Mouse (Mus musculus) lung, postnatal 4 days (tissue): ENCODE data around the gene Hs3st6.

Experiments used
- DNase-seq, 2 experiments: peaks; one replicate each; pipeline ENCODE4 v3.0.0; 2021

Gene Hs3st6

DNA sequence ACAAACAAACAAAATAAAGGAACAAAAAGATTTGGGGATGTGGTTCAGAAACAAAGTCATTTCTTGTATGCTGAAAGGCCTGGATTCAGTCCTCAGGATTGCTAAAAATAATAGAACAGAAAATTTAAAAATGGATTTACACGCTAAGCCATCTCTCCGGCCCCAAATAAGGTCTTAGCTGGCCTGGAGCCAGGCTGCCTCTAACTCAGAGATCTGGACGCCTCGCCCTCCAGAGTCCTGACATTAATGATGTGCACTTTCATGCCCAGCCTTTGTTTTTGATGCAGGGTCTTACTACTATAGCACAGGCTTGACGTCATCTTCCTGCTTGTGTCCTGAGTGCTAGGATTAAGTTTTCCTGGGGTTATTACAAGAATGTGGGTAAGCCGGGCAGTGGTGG lies 23.7 kb upstream of the Hs3st6 start:
- no peak for DNase-seq

DNA sequence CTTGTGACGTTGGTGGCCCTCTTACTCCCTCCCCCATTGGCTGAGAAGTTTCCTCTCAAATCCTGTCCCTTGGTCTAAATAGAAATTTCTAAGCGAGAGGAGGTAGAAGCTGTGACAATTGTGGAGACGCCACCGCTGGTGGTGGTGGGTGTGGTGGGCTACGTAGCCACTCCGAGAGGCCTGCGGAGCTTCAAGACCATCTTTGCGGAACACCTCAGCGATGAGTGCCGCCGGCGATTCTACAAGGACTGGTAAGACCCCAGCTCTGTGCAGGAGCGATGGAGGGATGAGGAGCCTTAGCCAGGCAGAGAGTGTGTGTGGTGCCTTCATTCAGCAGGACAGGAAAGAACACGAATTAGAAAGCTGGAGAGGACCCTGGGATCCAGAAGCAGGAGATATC lies 22.0 kb upstream of the Hs3st6 start:
- DNase-seq, result no peak

DNA sequence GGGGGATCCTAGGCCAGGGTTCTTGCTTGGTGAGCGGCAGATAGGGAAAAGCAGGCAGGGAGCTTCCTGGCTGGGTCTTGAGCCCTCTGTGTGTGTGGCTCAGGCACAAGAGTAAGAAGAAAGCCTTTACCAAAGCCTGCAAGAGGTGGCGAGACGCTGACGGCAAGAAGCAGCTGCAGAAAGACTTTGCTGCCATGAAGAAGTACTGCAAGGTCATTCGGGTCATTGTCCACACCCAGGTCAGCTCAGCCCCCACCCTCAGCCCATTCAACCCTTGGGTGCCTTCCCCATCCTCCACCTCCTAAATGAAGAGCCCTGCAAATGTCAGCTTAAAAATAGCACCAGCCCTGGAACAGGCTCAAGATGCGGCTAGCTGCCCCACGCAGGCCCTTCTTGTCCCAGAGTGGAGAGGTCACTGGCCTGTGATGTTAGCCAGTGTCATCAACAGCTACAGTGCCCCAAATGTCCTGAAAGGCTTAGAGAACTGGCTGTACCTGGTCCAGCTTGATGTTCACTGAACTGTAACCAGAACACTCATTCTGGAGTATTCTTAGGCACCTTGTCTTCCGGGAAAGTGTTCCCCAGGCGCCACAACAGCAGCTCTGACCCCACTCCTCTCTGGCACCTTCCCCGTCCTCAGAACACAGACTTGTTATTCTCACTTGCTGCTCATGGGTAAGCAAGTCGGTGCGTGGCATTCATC lies 20.4 kb upstream of the Hs3st6 start:
- no peak for DNase-seq

DNA sequence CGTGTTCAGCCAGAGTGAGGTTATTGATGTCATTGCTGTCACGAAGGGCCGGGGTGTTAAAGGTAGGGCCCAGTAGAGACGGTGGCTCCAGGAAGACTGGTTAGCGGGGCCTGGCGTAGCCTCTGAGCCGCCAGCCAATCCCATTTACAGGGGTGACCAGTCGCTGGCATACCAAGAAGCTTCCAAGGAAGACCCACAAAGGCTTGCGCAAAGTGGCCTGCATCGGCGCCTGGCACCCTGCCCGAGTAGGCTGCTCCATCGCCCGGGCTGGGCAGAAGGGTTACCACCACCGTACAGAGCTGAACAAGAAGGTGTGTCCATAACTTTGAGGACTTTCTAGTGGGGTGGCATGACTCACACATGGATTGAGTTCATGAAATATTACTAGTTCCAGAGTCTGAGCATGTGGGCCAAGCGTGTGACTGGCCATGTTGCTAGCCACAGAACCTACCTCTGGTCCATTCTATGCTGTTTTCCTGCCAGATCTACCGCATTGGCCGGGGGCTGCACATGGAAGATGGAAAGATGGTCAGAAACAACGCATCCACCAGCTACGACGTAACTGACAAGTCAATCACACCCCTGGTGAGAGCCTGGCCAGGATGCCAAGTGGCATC lies 19.2 kb upstream of the Hs3st6 start:
- DNase-seq, result no peak

DNA sequence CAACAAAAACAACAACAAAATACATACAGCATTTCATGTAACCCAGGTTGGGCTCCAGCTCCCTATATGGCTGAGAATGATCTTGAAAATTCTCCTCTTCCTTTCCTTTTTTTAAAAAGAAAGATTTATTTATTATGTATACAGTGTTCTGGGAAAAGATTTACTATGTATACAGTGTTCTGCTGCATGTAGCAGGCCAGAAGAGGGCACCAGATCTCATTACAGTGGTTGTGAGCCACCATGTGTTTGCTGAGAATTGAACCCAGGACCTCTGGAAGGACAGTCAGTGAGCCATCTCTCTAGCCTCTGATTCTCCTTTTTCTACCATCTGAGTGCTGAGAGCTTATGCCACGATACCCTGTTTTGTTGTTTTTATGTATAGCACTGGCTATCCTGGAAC lies 18.3 kb upstream of the Hs3st6 start:
- DNase-seq, result no peak

DNA sequence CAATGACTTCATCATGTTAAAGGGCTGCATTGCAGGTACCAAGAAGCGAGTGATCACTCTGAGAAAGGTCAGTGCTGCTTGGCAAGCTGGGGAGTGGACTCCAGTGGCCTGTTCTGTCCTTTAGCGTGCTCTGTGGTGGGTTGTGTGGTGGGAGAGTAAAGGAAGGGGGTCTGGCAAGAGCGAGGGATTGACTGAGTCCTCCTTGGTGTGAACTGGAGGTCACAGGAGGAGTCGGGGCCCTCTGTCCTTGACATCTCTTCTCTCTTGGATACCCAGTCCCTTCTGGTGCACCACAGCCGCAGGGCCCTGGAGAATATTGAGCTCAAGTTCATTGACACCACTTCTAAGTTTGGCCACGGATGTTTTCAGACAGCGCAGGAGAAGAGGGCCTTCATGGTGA lies 17.3 kb upstream of the Hs3st6 start:
- DNase-seq, result peak in 1 of 2 experiments; percentile 20

DNA sequence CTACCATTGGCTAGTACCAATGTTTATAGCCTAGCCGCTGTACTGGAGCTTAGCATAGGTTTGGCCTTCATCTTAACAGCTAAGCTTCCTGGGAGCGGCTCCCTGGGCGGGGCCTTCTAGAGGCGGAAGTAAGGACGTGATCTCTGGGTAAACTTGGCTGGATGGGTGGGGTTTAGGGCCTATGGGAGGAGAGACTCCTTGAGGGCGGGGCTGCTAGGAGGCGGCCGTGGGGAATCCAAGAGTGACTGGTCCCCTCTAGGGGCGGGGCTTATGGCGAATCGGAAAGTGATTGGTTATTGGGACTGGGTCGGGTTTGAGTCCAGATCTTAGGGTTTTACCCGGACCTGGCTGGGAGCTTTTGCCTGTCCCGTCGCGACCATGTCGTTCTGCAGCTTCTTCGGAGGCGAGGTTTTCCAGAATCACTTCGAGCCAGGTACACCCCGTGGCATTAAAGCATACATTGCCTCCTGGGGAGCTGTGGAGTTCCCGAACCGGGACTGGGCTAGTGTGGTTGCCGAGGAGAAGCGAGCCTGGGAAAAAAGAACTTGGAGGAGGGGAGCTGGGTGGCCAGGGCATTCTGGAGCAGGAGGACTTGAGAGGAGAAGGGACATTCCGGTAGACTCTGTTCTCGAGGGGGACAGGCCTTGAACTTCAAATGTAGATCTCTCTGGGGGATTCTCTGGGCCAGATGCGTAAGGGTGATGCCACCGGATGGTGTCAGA lies 16.3 kb upstream of the Hs3st6 start, which contains the start of gene Msrb1:
Gene Msrb1 (plus strand): TSS at position 313 of the 722 bp plus-strand sequence.
- peak; percentile 98 for DNase-seq

DNA sequence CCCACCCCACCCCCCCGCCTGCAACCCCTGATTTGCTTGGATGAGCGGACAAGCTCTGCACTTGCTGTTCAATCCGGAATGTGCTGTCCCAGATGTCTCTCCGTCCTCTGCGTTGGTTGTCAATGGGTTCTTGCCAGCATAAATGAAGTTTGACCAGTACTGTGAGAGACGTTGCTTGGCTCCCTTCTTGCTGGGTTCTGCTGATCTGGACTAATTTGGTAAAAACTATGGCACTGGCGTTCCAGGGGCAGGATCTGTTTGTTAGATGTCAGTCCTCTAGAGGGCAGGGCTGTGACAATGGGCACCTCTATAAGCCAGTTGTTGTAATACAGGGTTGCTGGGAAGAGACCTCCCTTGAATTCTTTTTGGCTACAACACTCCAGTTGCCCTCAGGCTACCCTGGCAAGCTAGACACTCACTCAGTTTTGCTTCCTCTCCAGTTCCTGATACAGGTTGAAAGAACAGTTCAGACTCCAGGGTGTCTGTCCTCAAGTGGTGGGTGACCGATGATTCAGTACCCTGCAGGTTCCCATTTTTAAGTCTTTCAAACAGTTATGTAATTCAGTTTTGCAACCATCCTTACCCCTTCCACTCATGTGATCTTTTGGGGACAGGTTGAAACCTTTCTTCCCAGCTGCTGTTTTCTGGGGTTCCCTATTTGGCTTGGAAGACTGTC lies 15.5 kb upstream of the Hs3st6 start:
- no peak for DNase-seq

DNA sequence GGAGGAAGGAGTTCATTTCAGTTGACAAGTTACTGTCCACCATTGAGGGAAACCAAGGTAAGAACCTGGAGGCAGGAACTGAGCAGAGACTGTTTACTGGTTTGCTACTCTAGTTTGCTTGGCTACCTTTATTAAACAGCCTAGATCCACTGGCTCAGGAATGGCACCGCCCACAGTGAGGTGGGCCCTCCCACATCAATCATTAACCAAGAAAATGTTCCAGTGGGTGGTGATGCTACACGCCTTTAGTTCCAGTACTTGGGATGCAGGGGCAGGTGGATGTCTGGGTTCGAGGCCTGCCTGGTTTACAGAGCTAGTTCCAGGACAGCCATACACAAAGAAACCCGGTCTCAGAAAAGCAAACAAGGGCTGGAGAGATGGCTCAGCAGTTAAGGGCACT lies 14.6 kb upstream of the Hs3st6 start:
- peak in 1 of 2 experiments; percentile 12 for DNase-seq

DNA sequence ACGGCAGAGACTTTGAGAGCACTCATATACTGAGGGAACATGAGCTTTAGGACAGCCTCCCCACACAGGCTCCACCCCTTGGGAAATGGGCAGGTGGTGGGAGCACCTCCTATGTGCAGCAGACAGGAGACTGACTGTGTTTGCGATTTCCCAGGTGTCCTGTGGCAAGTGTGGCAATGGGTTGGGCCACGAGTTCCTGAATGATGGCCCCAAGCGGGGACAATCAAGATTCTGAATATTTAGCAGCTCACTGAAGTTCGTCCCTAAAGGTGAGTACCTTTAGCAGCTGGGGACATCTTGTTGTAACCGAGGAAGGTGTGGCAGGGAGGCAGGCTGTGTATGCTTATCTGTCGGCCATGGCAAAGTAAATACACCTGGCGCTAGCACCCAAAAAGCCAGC lies 12.9 kb upstream of the Hs3st6 start:
- no peak for DNase-seq

DNA sequence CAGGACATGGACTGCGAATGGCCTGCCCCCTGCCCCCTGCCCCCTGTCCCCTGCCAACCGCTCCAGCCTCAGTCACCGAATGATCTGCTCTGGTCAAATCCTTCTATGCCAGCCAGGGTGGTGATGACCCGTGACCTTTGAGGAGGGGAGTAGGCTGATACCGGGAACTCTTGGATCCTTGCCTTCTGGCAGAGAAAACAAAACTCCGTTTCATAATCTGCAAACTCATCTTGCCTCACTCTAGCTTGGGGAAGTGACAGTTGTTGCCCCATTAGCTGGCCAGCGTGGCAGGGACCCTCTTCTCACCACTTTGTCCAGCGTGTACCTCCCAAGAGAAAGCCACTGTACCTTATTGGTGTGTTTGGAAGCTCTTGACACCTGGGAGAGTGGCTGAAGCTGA lies 10.5 kb upstream of the Hs3st6 start:
- DNase-seq, result no peak

DNA sequence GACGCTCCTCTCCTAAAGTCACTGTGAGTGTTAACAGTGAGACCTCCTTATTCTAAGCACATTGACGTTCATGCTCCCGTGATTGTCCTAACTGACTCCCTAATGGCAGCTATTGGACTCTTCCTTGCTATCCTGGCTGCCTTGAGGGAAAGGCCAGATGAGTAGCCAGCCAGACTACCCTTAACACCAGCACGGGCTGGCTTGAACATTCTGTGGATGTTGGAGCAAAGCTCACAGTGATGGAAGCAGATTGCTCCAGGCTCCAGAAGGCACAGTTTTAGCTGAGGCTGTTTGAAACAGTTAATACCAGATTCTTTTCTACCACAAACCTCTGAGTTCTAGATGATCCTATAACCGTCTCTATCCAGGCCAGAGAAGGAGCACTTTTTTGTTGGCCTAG lies 8.9 kb upstream of the Hs3st6 start:
- DNase-seq, result no peak

DNA sequence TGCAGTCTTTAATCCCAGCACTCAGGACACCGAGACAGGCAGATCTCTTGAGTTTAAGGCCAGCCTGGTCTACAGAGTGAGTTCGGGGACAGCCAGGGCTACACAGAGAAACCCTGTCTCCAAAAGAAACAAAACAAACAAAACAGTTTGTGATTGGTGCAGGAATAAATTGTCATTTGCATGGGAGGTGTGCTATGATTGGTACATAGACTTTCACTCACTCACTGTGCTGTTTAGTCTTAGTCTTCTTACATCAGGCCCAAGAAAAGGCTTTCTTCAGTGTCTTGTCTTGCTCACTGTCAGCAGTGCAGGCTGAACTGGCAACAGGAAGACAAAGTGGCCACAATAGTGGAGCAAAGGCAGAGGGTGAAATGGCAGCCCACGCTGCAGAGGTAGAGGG lies 8.4 kb upstream of the Hs3st6 start:
- DNase-seq, result no peak

DNA sequence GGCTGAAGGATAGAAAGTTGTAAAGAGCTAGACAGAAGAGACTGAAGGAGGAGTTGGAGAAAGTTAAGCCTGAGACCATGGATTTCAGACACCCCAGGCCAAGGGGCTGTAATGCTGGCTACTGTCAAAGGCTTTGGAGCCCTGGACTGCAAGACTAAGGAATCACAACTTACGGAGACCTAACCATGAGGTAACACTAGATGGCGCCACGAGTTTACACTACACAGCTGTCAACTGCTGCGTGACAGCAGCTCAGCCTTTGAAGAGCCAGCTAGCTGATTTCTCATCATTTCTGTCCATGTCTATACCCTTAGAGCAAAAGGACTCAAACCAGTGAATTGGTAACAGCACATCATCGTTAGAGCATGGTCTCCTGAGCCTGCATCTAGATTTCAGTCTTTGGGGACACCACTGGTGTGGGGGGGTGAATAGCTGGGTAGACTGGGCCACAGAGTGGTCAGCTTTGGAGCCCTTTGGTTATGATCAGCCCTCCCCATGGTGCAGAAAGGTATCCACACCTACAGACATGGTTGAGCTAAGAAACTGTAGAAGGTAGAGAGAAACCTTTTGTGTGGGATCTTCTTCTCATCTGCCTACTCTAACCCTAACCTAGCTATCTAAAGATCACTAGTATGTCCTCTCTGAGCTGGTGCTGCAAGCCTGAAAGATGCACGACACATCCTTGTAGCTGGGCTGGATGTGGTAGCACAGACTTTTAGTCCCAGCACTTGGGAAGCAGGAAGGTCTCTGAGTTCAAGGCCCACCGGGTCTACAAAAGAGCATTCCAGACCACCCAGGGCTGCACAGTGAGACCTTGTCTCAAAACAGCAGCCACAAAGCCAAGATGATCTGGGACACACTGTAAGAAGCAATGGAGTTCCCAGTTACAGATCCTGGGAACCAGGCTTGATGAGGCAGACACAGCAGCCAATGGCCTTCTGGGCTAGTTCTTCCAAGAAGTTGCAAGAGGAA lies 7.0 kb upstream of the Hs3st6 start:
- DNase-seq, result peak; percentile 74 to 89

DNA sequence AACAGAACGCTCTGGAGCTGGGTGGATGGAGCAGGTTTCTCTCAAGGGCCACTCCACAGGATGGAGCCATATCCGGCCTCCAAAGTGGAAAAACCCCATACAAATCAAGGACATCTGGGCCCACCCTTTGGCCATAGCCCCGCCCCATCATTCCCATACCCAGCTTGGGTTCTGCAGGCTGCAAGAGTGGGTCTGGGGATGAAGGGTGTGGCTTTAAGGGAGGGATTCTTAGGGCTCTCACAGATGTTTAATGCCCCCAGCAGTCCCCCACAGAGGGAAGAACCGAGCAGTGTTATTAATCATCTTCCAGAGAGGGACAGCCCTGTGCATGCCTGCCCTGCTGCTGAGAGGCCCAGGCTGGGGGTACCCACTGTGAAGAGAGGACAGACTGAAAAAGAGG lies 5.8 kb upstream of the Hs3st6 start:
- no peak for DNase-seq

DNA sequence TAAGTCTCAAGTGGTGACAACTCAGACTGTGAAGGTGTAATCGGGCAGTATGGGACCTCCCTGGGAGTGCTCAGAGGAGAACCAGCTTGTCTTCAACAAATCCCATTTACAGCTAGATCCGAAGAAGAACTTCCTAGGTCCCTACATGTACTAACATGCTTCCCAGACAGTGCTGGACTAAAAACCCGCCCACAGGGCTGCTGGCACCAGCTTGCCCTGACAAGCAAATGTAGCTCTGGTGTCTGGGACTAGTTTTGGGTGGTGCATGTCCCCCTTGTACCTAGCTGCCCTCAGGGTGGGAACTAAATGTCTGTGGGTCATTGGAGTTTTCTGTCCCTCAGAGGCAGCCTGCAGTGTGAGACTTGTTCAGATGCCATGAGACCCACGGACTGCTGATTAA lies 1.3 kb upstream of the Hs3st6 start:
- no peak for DNase-seq

DNA sequence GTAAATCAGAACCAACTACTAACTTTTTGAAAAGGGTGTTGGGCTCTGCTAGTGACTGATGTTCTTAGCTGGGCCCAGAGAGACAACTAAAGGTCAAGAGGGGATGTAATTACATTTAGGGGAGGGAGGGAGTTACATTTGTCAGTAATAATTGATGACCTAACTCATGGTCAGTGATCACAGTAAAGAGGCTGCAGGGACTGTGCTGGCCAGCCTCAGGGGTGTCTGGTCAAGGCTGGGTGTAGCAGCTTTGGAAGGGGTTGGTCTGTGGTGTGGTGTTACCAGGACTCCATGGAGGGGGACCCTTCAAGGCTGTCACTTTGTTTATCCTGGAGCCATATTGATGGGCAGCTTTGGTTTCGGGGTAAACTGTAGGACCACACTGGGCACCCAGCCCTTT lies 4.6 kb downstream of the Hs3st6 start:
- DNase-seq, result no peak

DNA sequence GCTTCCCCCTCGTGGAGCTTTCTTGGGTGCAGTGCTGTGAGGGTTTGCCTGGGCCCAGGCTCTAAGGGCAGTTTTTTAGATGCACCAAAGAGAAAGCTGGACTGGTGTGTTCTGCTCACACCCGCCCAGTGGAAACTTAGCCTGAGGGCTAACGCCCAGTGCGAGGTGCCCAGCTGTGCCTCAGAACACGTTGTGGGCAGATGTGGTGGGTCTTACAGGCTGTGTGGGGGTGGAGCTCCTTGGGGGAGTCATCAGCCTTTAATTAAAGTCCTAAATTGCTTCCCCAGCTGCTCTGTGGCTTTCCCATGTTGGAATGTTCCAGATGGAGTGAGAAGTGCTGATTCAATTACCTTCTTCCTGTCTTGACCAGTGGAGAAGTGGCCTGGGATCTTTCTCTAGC lies 8.3 kb downstream of the Hs3st6 start:
- peak in 1 of 2 experiments; percentile 57 for DNase-seq

DNA sequence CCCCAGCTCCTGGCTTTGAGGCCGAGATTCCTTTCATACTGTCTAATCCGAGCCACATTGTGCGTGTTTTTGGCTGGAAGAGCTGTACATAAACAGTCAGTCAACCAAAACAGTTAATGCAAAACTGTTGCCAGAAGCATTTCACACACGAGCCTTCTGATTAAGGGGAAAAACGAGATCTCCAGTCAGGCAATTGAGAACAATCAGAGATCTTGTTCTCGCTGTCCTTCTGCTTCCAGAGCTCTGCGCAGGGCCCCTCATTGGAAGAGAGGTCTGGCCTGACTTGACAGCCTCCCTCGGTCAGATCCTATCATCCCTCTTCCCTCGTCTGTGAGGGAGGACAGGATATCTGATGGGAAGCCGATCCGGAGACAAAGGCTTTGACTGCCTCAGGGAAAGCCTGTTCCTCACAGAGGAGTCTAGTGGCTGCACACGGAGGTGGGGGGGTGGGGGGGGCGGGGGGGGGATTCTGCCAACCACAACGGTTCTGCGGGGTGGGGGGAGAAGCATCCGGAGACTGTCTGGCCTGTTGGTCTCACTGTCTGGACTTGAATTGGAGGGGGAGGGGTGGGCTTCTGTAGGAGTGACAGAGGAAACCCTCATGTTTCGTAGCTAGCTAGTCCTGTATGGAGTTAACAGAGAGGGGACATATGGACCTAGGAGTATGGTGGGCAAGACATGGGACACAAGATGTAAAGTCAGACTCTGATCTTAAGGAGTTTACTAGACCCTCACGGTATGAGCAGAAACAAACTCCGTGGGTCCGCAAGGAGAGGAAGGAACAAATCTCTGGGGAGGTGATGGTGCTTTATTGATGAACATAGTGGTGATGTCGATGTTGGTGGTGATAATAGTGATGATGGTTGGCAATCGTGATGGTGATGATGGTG lies 12.5 kb downstream of the Hs3st6 start:
- peak in 1 of 2 experiments; percentile 41 for DNase-seq

DNA sequence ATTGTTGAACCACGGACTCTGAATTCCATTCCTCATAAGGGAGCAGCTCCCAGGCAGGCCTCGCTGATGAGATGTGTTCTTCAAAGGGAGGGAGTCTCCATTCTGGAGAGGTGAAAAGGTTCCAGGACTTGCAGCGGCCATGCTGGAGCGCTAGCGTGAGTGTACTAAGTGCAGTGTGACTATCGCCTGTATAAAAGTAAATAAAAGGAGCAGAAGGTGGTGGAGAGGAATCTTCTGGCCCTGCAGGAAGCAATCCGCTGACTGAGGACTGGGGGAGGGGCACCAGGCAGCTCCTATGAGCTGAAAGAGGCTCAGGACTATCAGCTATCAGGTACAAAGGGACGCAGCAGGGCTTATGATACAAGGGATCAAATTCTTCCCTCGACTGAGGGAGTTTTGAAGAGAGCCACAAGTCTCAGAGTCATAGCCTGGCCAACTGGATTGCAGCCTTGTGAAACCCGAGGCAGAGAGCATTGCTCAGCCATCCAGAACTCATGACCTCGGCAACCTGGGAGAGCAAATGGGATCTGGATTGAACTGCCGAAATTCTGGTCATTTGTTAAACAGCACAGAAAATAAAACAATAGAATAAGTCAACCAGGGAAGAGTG lies 13.6 kb downstream of the Hs3st6 start:
- DNase-seq, result peak in 1 of 2 experiments; percentile 23

DNA sequence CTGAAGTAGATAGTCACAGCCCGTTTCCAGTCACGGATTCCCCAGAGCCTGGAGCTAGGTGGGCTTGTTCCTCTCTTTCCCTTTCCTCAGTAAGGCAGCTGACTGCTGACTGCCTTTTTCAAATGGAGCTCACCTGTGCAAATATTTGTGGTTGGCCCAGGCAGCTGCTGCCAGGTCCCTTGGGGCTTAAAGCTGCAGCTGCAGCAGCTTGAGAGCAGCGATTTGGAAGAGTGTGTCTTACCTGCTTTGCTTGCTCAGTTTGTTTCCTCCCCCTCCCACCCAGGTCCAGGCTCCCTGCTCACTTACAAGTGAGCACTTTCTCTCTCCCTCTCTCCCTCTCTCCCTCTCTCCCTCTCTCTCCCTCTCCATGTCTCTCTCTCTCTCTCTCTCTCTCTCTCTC lies 16.4 kb downstream of the Hs3st6 start:
- peak in 1 of 2 experiments; percentile 23 for DNase-seq
